Mouse (Mus musculus) heart, postnatal 0 days (tissue): ENCODE measurements at regions not wholly inside any gene's neighbourhood (a gene's known extent, or its start where the extent isn't known, plus 50 kb on each side); places are given as distances from the start of the nearest gene placed in this dataset.

Experiments used
- ATAC-seq: fragments of 200-750 bp; cut with Nextera tagmentation; 2 replicates; pipeline ENCODE4 v1.8.0; 2017; ENCODE audit warnings: low read depth, moderate number of reproducible peaks, moderate library complexity; ENCODE audit not compliant: insufficient read depth
- DNase-seq: peaks from one replicate; pipeline ENCODE4 v3.0.0-alpha.2; 2016; ENCODE audit warnings: low spot score
- H3K27ac ChIP-seq: fragments of 300-500 bp; sonication (generic); 2 replicates; pipeline ENCODE4 v1.5.1; 2014; ENCODE audit warnings: low read depth, mild to moderate bottlenecking
- H3K27me3 ChIP-seq: fragments of 300-500 bp; sonication (generic); 2 replicates; pipeline ENCODE4 v1.6.1; 2014; ENCODE audit warnings: low read length, mixed read lengths; ENCODE audit not compliant: control insufficient read depth, insufficient read depth
- H3K36me3 ChIP-seq: fragments of 300-500 bp; sonication (generic); replicated peaks from 2 replicates; pipeline ENCODE4 v1.6.1; 2014; ENCODE audit warnings: low read length, mixed read lengths; ENCODE audit not compliant: control insufficient read depth, insufficient read depth
- H3K4me1 ChIP-seq: fragments of 300-500 bp; sonication (generic); 2 replicates; pipeline ENCODE4 v1.6.1; 2014; ENCODE audit warnings: antibody characterized with exemption; ENCODE audit not compliant: control insufficient read depth, insufficient read depth
- H3K4me2 ChIP-seq: fragments of 300-500 bp; sonication (generic); 2 replicates; pipeline ENCODE4 v1.6.1; 2014; ENCODE audit warnings: low read depth, mild to moderate bottlenecking, low read length, moderate library complexity
- H3K4me3 ChIP-seq: fragments of 300-500 bp; sonication (generic); 2 replicates; pipeline ENCODE4 v1.5.1; 2014; ENCODE audit warnings: low read depth, low read length
- H3K9ac ChIP-seq: fragments of 300-500 bp; sonication (generic); replicated peaks from 2 replicates; pipeline ENCODE4 v1.6.1; 2014; ENCODE audit warnings: low read depth, low read length, mixed read lengths
- H3K9me3 ChIP-seq: fragments of 300-500 bp; sonication (generic); replicated peaks from 2 replicates; pipeline ENCODE4 v1.6.1; 2016; ENCODE audit warnings: low read length; ENCODE audit not compliant: control insufficient read depth
- CTCF ChIP-seq: IDR thresholded peaks from 2 replicates; pipeline ENCODE4 v1.5.1; 2016; ENCODE audit warnings: antibody characterized with exemption, control low read depth, low read depth
- EP300 ChIP-seq: IDR thresholded peaks from 2 replicates; pipeline ENCODE4 v1.6.1; 2016; ENCODE audit warnings: antibody characterized with exemption, low read depth
- WGBS: fragments of 180-500 bp; shearing (Covaris S2); extraction: QIAGEN DNeasy Blood & Tissue Kit; methylation state at CpG from one replicate; pipeline ENCODE4 v1.1.7; 2014; 5-methylcytosine and 5-hydroxymethylcytosine counted together

GRCm38 (mm10) chr1:57666179-57666693 lies 107.7 kb upstream of the Spats2l start:
- no peaks in the 10 kb centered on the region for H3K9me3 ChIP-seq
- H3K9ac ChIP-seq = no peak overlapping the region
- TF ChIP-seq CTCF (no peak), EP300 (no peak)
- H3K27ac ChIP-seq = no peak overlapping the region
- ATAC-seq = no peak
- H3K27me3 ChIP-seq = no peaks in the 10 kb centered on the region
- H3K36me3 ChIP-seq = no peaks in the 10 kb centered on the region
- H3K4me2 ChIP-seq = no peak overlapping the region
- WGBS = 34% methylated on average over 6 of the region's 6 CpGs
- peaks cover 8% of the 10 kb centered on the region; the same call in 1 of the 2 replicates for H3K4me1 ChIP-seq
- no peak for DNase-seq
- H3K4me3 ChIP-seq = no peak overlapping the region

- ATAC-seq (no peak), DNase-seq (no peak)
- no peaks in the 10 kb centered on the region for H3K27me3 ChIP-seq
- H3K4me1 ChIP-seq = peaks cover 9% of the 10 kb centered on the region; the same call in 1 of the 2 replicates
- H3K9ac ChIP-seq = no peak overlapping the region
- no peak overlapping the region for H3K4me3 ChIP-seq
- H3K9me3 ChIP-seq = no peaks in the 10 kb centered on the region
- H3K36me3 ChIP-seq = no peaks in the 10 kb centered on the region
- no peak for TF ChIP-seq CTCF
- no peak for TF ChIP-seq EP300
- H3K4me2 ChIP-seq = no peak overlapping the region
- WGBS = 59% methylated on average over 2 of the region's 2 CpGs
- no peak overlapping the region for H3K27ac ChIP-seq
These were observed 100.5 kb upstream of the Spats2l start for GRCm38 (mm10) chr1:57673415-57673814.

- WGBS = 79% methylated on average over 7 of the region's 7 CpGs
- Histone ChIP-seq H3K9ac (no peak overlapping the region), H3K36me3 (no peaks in the 10 kb centered on the region), H3K27me3 (no peaks in the 10 kb centered on the region), H3K4me1 (peaks cover 9% of the 10 kb centered on the region; the same call in 1 of the 2 replicates), H3K27ac (no peak overlapping the region), H3K4me2 (no peak overlapping the region), H3K4me3 (no peak overlapping the region), H3K9me3 (no peaks in the 10 kb centered on the region)
- DNase-seq (no peak), ATAC-seq (no peak)
- TF ChIP-seq CTCF (no peak), EP300 (no peak)
These were observed 99.8 kb upstream of the Spats2l start for GRCm38 (mm10) chr1:57673957-57674699.

GRCm38 (mm10) chr1:57684387-57685162 lies 89.4 kb upstream of the Spats2l start:
- Histone ChIP-seq H3K4me1 (no peaks in the 10 kb centered on the region), H3K36me3 (no peaks in the 10 kb centered on the region), H3K4me3 (no peak overlapping the region), H3K9me3 (no peaks in the 10 kb centered on the region), H3K27ac (no peak overlapping the region), H3K4me2 (no peak overlapping the region), H3K9ac (no peak overlapping the region), H3K27me3 (no peaks in the 10 kb centered on the region)
- no peak for DNase-seq
- WGBS = 71% methylated on average over 14 of the region's 14 CpGs
- ATAC-seq = no peak
- no peak for TF ChIP-seq EP300
- TF ChIP-seq CTCF = no peak

GRCm38 (mm10) chr1:57689253-57689652 lies 84.7 kb upstream of the Spats2l start:
- H3K27me3 ChIP-seq = no peaks in the 10 kb centered on the region
- ATAC-seq = no peak
- H3K4me1 ChIP-seq = no peaks in the 10 kb centered on the region
- no peak overlapping the region for H3K4me2 ChIP-seq
- no peak for DNase-seq
- H3K9ac ChIP-seq = no peak overlapping the region
- TF ChIP-seq CTCF = no peak
- no peak for TF ChIP-seq EP300
- H3K9me3 ChIP-seq = peaks cover 5% of the 10 kb centered on the region; the same call in 1 of the 2 replicates
- no peaks in the 10 kb centered on the region for H3K36me3 ChIP-seq
- no peak overlapping the region for H3K4me3 ChIP-seq
- H3K27ac ChIP-seq = no peak overlapping the region
